Mouse (Mus musculus) hindbrain, embryonic 15.5 days (tissue): ENCODE data around the gene Rec114. TPM values are rescaled to one million over a fixed set of nuclear protein-coding genes. Genes with fewer than 3 reads are reported as not detected.

Experiments used
- ATAC-seq: fragments of 200-750 bp; cut with Nextera tagmentation; 2 replicates; pipeline ENCODE4 v1.8.0; 2017; ENCODE audit warnings: low read depth, moderate number of reproducible peaks, moderate TSS enrichment; ENCODE audit not compliant: low FRiP score
- H3K27ac ChIP-seq: fragments of 300-500 bp; sonication (generic); replicated peaks from 2 replicates; pipeline ENCODE4 v1.5.1; 2015; ENCODE audit warnings: mild to moderate bottlenecking, inconsistent platforms
- H3K27me3 ChIP-seq: fragments of 300-500 bp; sonication (generic); 2 replicates; pipeline ENCODE4 v1.6.1; 2015; ENCODE audit warnings: control low read depth, inconsistent platforms
- H3K36me3 ChIP-seq: fragments of 300-500 bp; sonication (generic); 2 replicates; pipeline ENCODE4 v1.6.1; 2015; ENCODE audit warnings: control low read depth, inconsistent platforms
- H3K4me1 ChIP-seq: fragments of 300-500 bp; sonication (generic); replicated peaks from 2 replicates; pipeline ENCODE4 v1.6.1; 2015; ENCODE audit warnings: control low read depth, inconsistent platforms
- H3K4me2 ChIP-seq: fragments of 300-500 bp; sonication (generic); 2 replicates; pipeline ENCODE4 v1.6.1; 2015; ENCODE audit warnings: moderate library complexity, mild to moderate bottlenecking, inconsistent platforms
- H3K4me3 ChIP-seq: fragments of 300-500 bp; sonication (generic); 2 replicates; pipeline ENCODE4 v1.5.1; 2015; ENCODE audit warnings: mild to moderate bottlenecking, inconsistent platforms
- H3K9ac ChIP-seq: fragments of 300-500 bp; sonication (generic); 2 replicates; pipeline ENCODE4 v1.6.1; 2015; ENCODE audit warnings: inconsistent platforms
- H3K9me3 ChIP-seq: fragments of 300-500 bp; sonication (generic); 2 replicates; pipeline ENCODE4 v1.6.1; 2016; ENCODE audit warnings: control low read depth, inconsistent platforms
- WGBS: fragments of 180-500 bp; shearing (Covaris S2); methylation state at CpG from one replicate; pipeline ENCODE4 v1.1.7; 2015; 5-methylcytosine and 5-hydroxymethylcytosine counted together
- polyA plus RNA-seq: library from polyadenylated mRNA; unstranded; fragments of >200 nt; fragmentation: Nextera tagmentation; extraction: Ambion mirVana; gene quantifications from 2 replicates; pipeline ENCODE4 v1.2.1, GENCODE M21; 2015

The Rec114 gene
- 0.80 and 2.5 TPM in 2 replicates for polyA plus RNA-seq

DNA sequence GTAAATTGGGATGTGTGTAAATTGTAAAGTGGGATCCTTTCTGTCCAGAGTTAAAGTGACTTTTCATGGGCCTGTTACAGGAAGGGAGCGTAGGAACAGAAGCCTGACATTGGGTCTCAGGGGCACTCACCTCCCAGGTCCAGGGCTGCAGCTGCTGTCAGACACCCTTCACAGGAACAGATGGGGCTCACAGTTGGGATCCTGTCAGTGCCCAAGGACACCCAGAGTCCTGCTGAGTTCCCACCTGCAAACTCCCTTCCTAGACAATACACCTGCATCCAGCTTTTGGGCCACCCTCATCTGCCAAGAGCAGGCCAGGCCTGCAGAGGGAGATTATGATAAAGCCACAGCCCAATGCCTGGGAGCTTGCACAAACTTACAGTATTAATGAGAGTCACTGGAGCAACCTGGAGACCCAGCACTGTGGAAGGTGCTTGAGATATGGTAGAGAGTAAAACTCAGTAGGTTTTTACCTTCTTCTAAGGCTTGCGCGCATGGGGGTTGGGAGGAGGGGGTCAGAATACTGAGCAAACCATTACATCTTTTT is at the start of gene Rec114:
Rec114 (minus strand) TSS at position 263 of the 547 bp plus-strand sequence.
- H3K4me3 ChIP-seq = no peak within 1 kb of the TSS
- peaks cover 11% of the 10 kb centered on the region for H3K4me1 ChIP-seq
- H3K4me2 ChIP-seq = no peak within 1 kb of the TSS
- no peaks in the 10 kb centered on the region for H3K27me3 ChIP-seq
- 84% methylated on average over 3 of the region's 3 CpGs for WGBS
- ATAC-seq = no peak
- H3K27ac ChIP-seq = no peak within 1 kb of the TSS
- H3K9ac ChIP-seq = no peak within 1 kb of the TSS
- H3K36me3 ChIP-seq = no peaks in the 10 kb centered on the region
- no peaks in the 10 kb centered on the region for H3K9me3 ChIP-seq

- WGBS = 80% methylated on average over 3 of the region's 3 CpGs
- no peak for ATAC-seq
- no peak overlapping the region for H3K4me2 ChIP-seq
- H3K27ac ChIP-seq = no peak overlapping the region
- no peak overlapping the region for H3K9ac ChIP-seq
- no peak overlapping the region for H3K4me3 ChIP-seq
- no peaks in the 10 kb centered on the region for H3K36me3 ChIP-seq
- H3K9me3 ChIP-seq = no peaks in the 10 kb centered on the region
- no peaks in the 10 kb centered on the region for H3K27me3 ChIP-seq
- no peaks in the 10 kb centered on the region for H3K4me1 ChIP-seq
These were observed 45.7 kb upstream of the Rec114 start for GRCm38 (mm10) chr9:58789476-58789875.

DNA sequence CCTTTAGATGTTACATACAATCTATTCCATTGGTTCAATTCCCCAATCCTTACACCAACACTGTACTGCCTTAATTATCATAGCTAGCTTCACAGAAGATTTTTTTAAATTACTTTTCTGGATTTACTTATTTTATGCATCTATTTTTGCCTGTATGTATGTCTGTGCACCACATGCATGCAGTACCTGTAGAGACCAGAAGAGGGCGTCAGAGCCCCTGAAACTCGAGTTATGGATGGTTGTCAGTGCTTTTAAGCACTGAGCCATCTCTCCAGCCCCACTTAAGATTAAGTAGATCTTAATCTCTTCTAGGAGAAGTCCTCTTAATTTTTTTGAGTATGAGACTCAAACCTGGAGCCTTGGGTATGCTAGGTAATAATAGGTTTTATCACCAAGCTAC is 31.6 kb upstream of the Rec114 start:
- H3K27ac ChIP-seq = no peak overlapping the region
- no peak for ATAC-seq
- H3K9me3 ChIP-seq = no peaks in the 10 kb centered on the region
- no peak overlapping the region for H3K4me2 ChIP-seq
- no peaks in the 10 kb centered on the region for H3K27me3 ChIP-seq
- WGBS = 21% methylated on average over 2 of the region's 2 CpGs
- no peaks in the 10 kb centered on the region for H3K4me1 ChIP-seq
- no peaks in the 10 kb centered on the region for H3K36me3 ChIP-seq
- H3K9ac ChIP-seq = no peak overlapping the region
- H3K4me3 ChIP-seq = no peak overlapping the region

DNA sequence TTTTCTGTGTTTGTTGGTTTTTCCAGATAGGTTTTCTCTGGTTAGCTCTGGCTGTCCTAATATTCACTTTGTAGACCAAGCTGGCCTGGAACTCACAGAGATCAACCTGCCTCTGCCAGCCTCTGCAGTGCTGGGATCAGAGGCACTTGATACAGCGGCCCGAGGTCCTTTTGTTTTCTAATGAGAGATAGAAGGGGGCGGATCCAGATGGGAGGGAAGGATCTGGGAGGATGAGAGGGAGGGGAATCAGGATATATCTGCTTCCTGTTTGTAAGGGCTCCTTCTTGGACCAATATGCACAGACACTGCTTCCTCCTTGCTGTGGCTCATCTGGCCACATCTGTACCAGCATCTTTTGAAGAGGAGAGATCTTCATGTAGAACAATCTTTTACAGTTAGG is 31.0 kb upstream of the Rec114 start:
- WGBS = 54% methylated on average over 3 of the region's 3 CpGs
- H3K4me3 ChIP-seq = no peak overlapping the region
- ATAC-seq = no peak

DNA sequence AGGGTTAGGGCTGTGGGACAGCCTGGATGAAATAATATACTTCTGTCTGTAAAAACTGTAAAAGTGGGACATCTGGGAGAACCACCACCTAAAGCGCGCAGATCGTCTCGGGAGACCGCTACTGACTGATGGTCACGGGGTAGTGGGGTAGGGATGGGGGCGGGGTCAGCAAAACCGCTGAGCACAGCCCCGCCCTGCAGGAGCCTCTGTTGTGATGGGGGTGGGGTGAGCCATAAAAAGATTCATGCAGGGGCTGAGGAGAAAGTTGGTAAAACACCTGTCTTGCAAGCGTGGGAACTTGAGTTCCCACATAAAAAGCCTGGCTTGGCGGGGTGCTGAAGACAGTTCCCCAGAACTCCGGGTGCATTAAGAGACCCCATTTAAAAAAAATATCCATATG is 26.2 kb upstream of the Rec114 start:
- H3K27me3 ChIP-seq = no peaks in the 10 kb centered on the region
- H3K9me3 ChIP-seq = no peaks in the 10 kb centered on the region
- 62% methylated on average over 12 of the region's 12 CpGs for WGBS
- peaks cover 8% of the 10 kb centered on the region; the same call in 1 of the 2 replicates for H3K4me1 ChIP-seq
- H3K36me3 ChIP-seq = no peaks in the 10 kb centered on the region
- no peak overlapping the region for H3K9ac ChIP-seq
- H3K4me3 ChIP-seq = no peak overlapping the region
- H3K27ac ChIP-seq = no peak overlapping the region
- no peak overlapping the region for H3K4me2 ChIP-seq
- no peak for ATAC-seq

More for the DNA sequence above, 31.0 kb upstream of the Rec114 start:
- Histone ChIP-seq H3K9me3 (no peaks in the 10 kb centered on the region), H3K36me3 (no peaks in the 10 kb centered on the region), H3K4me2 (no peak overlapping the region), H3K9ac (no peak overlapping the region), H3K27me3 (no peaks in the 10 kb centered on the region), H3K4me1 (peaks cover 4% of the 10 kb centered on the region; the same call in 1 of the 2 replicates), H3K27ac (no peak overlapping the region)

DNA sequence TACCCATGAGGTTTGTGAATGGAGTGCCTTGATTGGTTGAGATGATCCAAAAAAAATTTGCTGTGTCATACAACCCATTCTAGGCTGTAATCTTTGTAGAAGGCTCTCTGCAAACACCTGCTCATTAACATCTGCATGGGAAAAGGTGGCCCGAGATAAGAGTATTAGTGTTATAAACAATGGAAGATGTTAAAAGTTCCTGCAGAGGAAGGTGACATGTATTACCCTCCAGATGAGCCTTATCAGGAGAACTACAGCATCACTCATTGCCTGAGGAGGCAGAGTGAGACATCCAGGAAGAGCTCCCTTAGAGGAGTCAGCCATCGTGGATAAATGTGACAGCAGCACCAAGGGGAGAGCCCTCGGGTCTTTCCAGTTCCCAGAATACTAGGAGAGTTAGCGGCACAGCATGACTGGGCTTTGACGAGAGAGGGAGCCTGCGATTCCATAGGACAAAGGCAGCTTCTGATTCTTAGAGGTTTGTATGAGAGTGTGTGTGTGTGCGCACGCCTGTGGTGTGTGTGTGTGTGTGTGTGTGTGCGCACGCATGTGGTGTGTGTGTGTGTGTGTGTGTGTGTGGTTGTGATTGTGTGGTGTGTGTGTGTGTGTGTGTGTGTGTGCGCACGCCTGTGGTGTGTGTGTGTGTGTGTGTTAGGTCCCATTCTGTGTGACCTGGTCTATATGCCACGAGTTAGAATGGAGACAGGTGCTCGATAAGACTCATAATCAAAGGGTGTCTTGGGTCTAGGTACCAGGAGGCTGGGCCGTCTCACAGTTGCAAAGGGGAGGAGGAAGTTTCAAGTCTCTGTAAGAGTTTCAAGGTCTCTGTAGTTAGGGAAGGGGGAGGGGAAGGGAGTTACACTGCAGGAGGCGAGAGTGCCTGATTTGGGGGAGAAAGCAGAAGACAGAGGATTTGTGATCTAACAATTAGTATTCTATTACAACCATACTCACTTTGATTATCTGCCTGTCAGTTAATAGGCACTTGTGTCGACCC is 23.5 kb upstream of the Rec114 start:
- Histone ChIP-seq H3K27me3 (no peaks in the 10 kb centered on the region), H3K4me1 (peaks cover 8% of the 10 kb centered on the region; the same call in 1 of the 2 replicates), H3K4me2 (no peak overlapping the region), H3K27ac (no peak overlapping the region), H3K9ac (no peak overlapping the region), H3K9me3 (no peaks in the 10 kb centered on the region), H3K36me3 (no peaks in the 10 kb centered on the region), H3K4me3 (no peak overlapping the region)
- WGBS = 70% methylated on average over 17 of the region's 17 CpGs
- peak; percentile 95 for ATAC-seq

- Histone ChIP-seq H3K9ac (no peak overlapping the region), H3K27me3 (no peaks in the 10 kb centered on the region), H3K4me1 (0 out of 2 replicates have a peak, but pooled peaks cover 2% of the 10 kb centered on the region), H3K36me3 (no peaks in the 10 kb centered on the region), H3K4me2 (no peak overlapping the region), H3K9me3 (no peaks in the 10 kb centered on the region), H3K4me3 (no peak overlapping the region), H3K27ac (no peak overlapping the region)
- WGBS = 64% methylated on average over 5 of the region's 5 CpGs
- ATAC-seq = no peak
These were observed 20.6 kb upstream of the Rec114 start for GRCm38 (mm10) chr9:58764354-58764753.

- Histone ChIP-seq H3K36me3 (no peaks in the 10 kb centered on the region), H3K27ac (no peak overlapping the region), H3K9me3 (no peaks in the 10 kb centered on the region), H3K9ac (no peak overlapping the region), H3K27me3 (no peaks in the 10 kb centered on the region), H3K4me3 (no peak overlapping the region), H3K4me1 (no peaks in the 10 kb centered on the region), H3K4me2 (no peak overlapping the region)
- no peak for ATAC-seq
- WGBS = 85% methylated on average over 4 of the region's 4 CpGs
These were observed 19.4 kb upstream of the Rec114 start for GRCm38 (mm10) chr9:58763114-58763513.

- Histone ChIP-seq H3K27ac (no peak overlapping the region), H3K9ac (no peak overlapping the region), H3K9me3 (no peaks in the 10 kb centered on the region), H3K36me3 (no peaks in the 10 kb centered on the region), H3K27me3 (no peaks in the 10 kb centered on the region), H3K4me2 (no peak overlapping the region), H3K4me3 (no peak overlapping the region), H3K4me1 (no peaks in the 10 kb centered on the region)
- 37% methylated on average over 2 of the region's 2 CpGs for WGBS
- ATAC-seq = no peak
These were observed 18.3 kb upstream of the Rec114 start for GRCm38 (mm10) chr9:58762086-58762485.

DNA sequence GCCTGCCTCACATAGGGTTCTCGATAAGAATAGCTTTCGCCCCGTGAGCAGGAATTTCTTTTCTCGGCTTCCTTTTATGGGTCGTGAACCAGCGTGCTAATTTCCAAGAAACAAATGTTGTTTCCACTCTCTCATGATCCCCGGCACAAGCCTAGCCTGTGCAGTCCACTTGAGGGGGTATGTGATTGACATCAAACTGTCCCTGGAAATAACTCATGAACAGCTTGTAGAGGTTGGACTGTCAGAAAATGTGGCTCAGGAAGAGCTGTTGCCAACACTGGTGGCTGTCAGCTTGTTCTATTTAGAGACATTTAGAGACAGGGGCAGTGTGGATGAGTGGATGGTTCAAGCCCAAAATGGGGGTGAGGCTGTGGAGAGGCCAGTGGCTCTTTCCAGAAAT is 15.0 kb upstream of the Rec114 start:
- H3K27me3 ChIP-seq = no peaks in the 10 kb centered on the region
- H3K4me3 ChIP-seq = no peak overlapping the region
- no peak overlapping the region for H3K27ac ChIP-seq
- H3K4me2 ChIP-seq = no peak overlapping the region
- no peaks in the 10 kb centered on the region for H3K36me3 ChIP-seq
- no peaks in the 10 kb centered on the region for H3K4me1 ChIP-seq
- no peaks in the 10 kb centered on the region for H3K9me3 ChIP-seq
- no peak overlapping the region for H3K9ac ChIP-seq
- WGBS = 94% methylated on average over 7 of the region's 7 CpGs
- ATAC-seq = no peak

DNA sequence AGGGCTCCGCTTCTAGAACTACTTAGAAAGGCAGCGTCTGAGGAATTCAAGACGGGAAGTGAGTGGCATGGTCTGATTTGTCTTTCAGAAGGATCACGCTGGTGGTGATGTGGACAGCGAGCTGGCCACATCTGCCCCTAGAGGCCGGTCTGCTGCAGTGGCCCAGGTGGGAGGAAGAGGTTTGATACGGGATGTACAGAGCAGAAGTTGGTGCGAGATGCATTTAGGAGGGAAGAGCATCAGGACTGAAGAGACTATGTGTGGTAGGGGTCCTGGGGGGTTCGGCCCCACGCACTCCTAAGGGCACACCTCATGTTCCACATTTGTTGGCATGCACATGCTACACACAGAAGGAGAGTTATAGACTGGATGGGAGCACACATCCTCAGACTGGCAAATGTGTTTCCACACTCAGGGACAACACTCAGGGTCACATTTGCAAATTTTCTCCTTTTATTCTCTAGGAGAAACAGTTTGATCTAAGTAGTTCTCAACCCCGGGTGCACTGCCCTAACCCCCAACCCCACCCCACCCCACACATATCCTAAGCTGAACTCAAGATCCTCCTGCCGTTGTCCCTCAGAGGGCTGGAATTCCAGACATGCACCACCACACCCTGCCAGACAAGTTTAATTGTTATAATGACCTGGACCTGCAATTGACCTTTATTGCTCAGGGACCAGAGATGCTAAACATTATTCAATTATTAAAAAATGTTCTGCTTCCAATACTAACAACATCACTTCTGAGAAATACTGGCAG is 12.8 kb upstream of the Rec114 start:
- Histone ChIP-seq H3K36me3 (no peaks in the 10 kb centered on the region), H3K4me1 (no peaks in the 10 kb centered on the region), H3K9ac (no peak overlapping the region), H3K9me3 (no peaks in the 10 kb centered on the region), H3K4me3 (no peak overlapping the region), H3K27me3 (no peaks in the 10 kb centered on the region), H3K4me2 (no peak overlapping the region), H3K27ac (no peak overlapping the region)
- ATAC-seq = no peak
- WGBS = 77% methylated on average over 12 of the region's 12 CpGs

GRCm38 (mm10) chr9:58753606-58754005 is 9.8 kb upstream of the Rec114 start:
- H3K4me1 ChIP-seq = no peaks in the 10 kb centered on the region
- 73% methylated on average over 1 of the region's 1 CpGs for WGBS
- no peak overlapping the region for H3K9ac ChIP-seq
- no peaks in the 10 kb centered on the region for H3K27me3 ChIP-seq
- no peak overlapping the region for H3K27ac ChIP-seq
- no peaks in the 10 kb centered on the region for H3K36me3 ChIP-seq
- no peak for ATAC-seq
- H3K4me3 ChIP-seq = no peak overlapping the region
- no peaks in the 10 kb centered on the region for H3K9me3 ChIP-seq
- no peak overlapping the region for H3K4me2 ChIP-seq
